Mouse (Mus musculus): ENCODE data around the gene Gucy2g. TPM values are rescaled to one million over a fixed set of nuclear protein-coding genes. Genes with fewer than 3 reads are reported as not detected.
A peak's percentile ranks its signal among the peaks of the same experiment; 100 is the strongest.

The Gucy2g gene
- total RNA-seq, 1 experiment = 0.09 TPM

DNA sequence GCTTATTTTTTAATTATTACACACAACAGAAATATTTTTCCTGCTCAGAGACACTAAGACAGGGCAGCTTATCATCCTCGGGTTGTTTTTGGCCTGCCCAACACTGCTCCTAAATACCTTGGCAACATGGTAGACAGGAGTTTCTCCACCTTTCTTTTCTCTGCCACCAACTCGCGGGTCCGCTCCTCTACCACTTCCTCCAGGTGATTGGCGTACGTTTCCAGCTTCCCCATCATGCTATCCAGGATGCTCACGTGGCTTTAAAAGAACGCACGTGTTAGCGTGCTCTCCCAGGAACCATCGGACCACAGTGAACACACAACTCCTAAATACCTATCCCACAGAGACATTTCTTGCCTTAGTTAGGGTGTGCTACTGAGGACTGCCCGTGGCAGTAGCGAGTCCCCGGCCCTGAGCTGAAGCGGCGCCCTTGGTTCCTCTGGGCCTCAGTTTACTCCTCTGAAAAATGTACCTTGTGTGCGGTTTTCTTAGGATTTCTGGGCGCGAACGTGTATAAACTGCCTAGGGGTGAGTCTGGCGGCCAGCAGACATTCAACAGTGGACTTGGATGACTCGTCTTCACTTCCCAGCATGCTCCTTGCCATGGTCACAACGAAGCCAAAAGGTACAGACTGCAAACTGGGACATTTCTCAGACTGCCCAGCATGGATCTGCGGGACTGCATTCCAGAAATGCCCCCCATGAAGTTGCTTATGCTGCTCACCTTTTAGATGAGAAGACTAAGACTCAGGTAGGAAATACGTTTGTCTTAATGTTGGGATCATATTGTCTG, 33.1 kb downstream of the Gucy2g start:
- in situ Hi-C loops (cut with MboI; ENCODE audit: low sequenced_read_pairs in 2 of 2, unreplicated experiment in 2 of 2) = loop anchor here in 1 of 2 experiments (10.0 kb wide), 1 partner anchor 143 kb away; no protein-coding TSS in a partner anchor
- no peak for DNase-seq (ENCODE audit: low read depth, low spot score)
- TF ChIP-seq ZNF384 (IDR thresholded peaks at IDR 0.05; ENCODE audit: low read depth, low read length) (no peak), MAFK (IDR thresholded peaks at IDR 0.05; ENCODE audit: insufficient read depth, low read depth, low read length) (no peak), CHD2 (IDR thresholded peaks at IDR 0.05; ENCODE audit: low read depth, low read length) (no peak), ZC3H11A (IDR thresholded peaks at IDR 0.05; ENCODE audit: borderline replicate concordance, low read depth, low read length) (no peak), HCFC1 (IDR thresholded peaks at IDR 0.05; ENCODE audit: borderline replicate concordance, insufficient read depth, low read length) (no peak)
- Histone ChIP-seq H3K9ac (ENCODE audit: insufficient read depth, low read depth, low read length, poor library complexity, severe bottlenecking) (0 out of 2 replicates have a peak overlapping the region, but pooled peaks have one; percentile 0), H3K9me3 (ENCODE audit: control insufficient read depth, insufficient read depth, low read depth, low read length) (no peaks in the 10 kb centered on the region), H3K27ac (ENCODE audit: insufficient read depth, low read depth, low read length, poor library complexity, severe bottlenecking) (no peak overlapping the region), H3K36me3 (ENCODE audit: control insufficient read depth, insufficient read depth, low read length, poor library complexity, severe bottlenecking) (no peaks in the 10 kb centered on the region), H3K4me1 (ENCODE audit: control insufficient read depth in 2 of 2, insufficient read depth in 2 of 2, low read length in 2 of 2, poor library complexity in 1 of 2) (peaks cover 0 to 3% of the 10 kb centered on the region in 2 experiments; a peak in 1 of 4 replicates), H3K4me3 (ENCODE audit: insufficient read depth in 1 of 2, low read depth in 1 of 2, low read length in 2 of 2, poor library complexity in 1 of 2, severe bottlenecking in 1 of 2) (peak overlapping the region; percentile 6 to 27; a peak in 2 of 4 replicates)

DNA sequence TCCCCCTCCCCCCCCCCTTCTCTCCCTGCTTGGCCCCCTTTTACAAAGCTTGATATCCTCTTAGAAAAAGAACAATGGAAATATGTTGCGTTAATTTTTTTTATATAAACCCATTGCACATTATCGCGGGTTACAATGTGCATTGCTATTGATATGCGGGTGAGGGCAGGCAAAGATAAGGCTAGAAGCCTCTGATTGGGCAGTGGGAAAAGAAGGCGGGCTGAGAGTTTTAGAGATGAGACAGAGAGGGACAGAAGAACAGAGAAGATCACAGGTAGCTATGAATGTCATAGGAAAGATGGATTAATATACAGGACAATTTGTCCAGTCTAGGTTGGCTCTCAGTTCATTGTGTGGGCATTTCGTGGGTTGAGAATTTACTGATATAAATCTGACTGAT, 33.8 kb downstream of the Gucy2g start:
- DNase-seq (ENCODE audit: low read depth, low spot score) = no peak
- in situ Hi-C loops (cut with MboI; ENCODE audit: low sequenced_read_pairs in 2 of 2, unreplicated experiment in 2 of 2) = loop anchor here in 1 of 2 experiments (10.0 kb wide), 1 partner anchor 142 kb away; no protein-coding TSS in a partner anchor
- Histone ChIP-seq H3K4me1 (ENCODE audit: control insufficient read depth in 2 of 2, insufficient read depth in 2 of 2, low read length in 2 of 2, poor library complexity in 1 of 2) (peaks cover 0 to 3% of the 10 kb centered on the region in 2 experiments; a peak in 1 of 4 replicates), H3K27ac (ENCODE audit: insufficient read depth, low read depth, low read length, poor library complexity, severe bottlenecking) (no peak overlapping the region), H3K4me3 (ENCODE audit: insufficient read depth in 1 of 2, low read depth in 1 of 2, low read length in 2 of 2, poor library complexity in 1 of 2, severe bottlenecking in 1 of 2) (no peak overlapping the region), H3K36me3 (ENCODE audit: control insufficient read depth, insufficient read depth, low read length, poor library complexity, severe bottlenecking) (no peaks in the 10 kb centered on the region), H3K9me3 (ENCODE audit: control insufficient read depth, insufficient read depth, low read depth, low read length) (no peaks in the 10 kb centered on the region), H3K9ac (ENCODE audit: insufficient read depth, low read depth, low read length, poor library complexity, severe bottlenecking) (no peak overlapping the region)
- TF ChIP-seq CHD2 (IDR thresholded peaks at IDR 0.05; ENCODE audit: low read depth, low read length) = no peak
- TF ChIP-seq MAFK (IDR thresholded peaks at IDR 0.05; ENCODE audit: insufficient read depth, low read depth, low read length) = no peak
- TF ChIP-seq ZC3H11A (IDR thresholded peaks at IDR 0.05; ENCODE audit: borderline replicate concordance, low read depth, low read length) = no peak
- TF ChIP-seq ZNF384 (IDR thresholded peaks at IDR 0.05; ENCODE audit: low read depth, low read length) = no peak
- no peak for TF ChIP-seq HCFC1 (IDR thresholded peaks at IDR 0.05; ENCODE audit: borderline replicate concordance, insufficient read depth, low read length)

DNA sequence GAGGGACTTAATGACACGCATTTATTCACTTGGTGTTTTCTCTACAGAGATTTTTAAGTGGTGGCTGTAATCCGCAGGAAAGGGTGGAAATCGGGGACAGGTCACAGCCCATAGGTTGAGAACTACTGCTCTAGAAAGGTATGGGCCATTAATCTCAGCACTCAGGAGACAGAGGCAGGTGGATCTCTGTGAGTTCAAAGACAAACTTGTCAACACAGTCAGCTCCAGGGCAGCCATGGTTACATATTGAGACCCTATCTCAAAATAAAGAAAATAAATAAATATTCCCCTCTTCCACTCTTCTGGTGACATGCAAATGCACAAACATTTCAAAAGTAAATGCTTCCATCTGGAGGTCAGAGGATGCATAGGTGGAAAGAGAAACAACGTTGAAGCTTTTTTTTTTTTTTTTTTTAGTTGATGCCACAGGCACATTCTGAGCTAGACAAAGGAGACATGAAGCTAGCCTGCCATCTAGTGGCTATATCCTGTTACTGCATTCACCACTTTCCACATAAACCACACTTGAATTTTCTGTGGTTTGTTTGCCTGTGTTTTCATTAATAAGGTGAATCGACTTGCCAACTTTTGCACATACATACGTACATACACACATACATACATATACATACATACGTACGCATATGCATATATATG, 34.4 kb downstream of the Gucy2g start:
- TF ChIP-seq MAFK (IDR thresholded peaks at IDR 0.05; ENCODE audit: insufficient read depth, low read depth, low read length) (0 out of 2 replicates have a peak, but pooled peaks have one; percentile 12), ZNF384 (IDR thresholded peaks at IDR 0.05; ENCODE audit: low read depth, low read length) (peak; percentile 99), CHD2 (IDR thresholded peaks at IDR 0.05; ENCODE audit: low read depth, low read length) (no peak), HCFC1 (IDR thresholded peaks at IDR 0.05; ENCODE audit: borderline replicate concordance, insufficient read depth, low read length) (no peak), ZC3H11A (IDR thresholded peaks at IDR 0.05; ENCODE audit: borderline replicate concordance, low read depth, low read length) (peak; percentile 94; the same call in 1 of the 2 replicates)
- Histone ChIP-seq H3K4me1 (ENCODE audit: control insufficient read depth in 2 of 2, insufficient read depth in 2 of 2, low read length in 2 of 2, poor library complexity in 1 of 2) (peaks cover 0 to 3% of the 10 kb centered on the region in 2 experiments; a peak in 1 of 4 replicates), H3K27ac (ENCODE audit: insufficient read depth, low read depth, low read length, poor library complexity, severe bottlenecking) (no peak overlapping the region), H3K36me3 (ENCODE audit: control insufficient read depth, insufficient read depth, low read length, poor library complexity, severe bottlenecking) (no peaks in the 10 kb centered on the region), H3K9ac (ENCODE audit: insufficient read depth, low read depth, low read length, poor library complexity, severe bottlenecking) (no peak overlapping the region), H3K4me3 (ENCODE audit: insufficient read depth in 1 of 2, low read depth in 1 of 2, low read length in 2 of 2, poor library complexity in 1 of 2, severe bottlenecking in 1 of 2) (no peak overlapping the region), H3K9me3 (ENCODE audit: control insufficient read depth, insufficient read depth, low read depth, low read length) (no peaks in the 10 kb centered on the region)
- in situ Hi-C loops (cut with MboI; ENCODE audit: low sequenced_read_pairs in 2 of 2, unreplicated experiment in 2 of 2) = loop anchor here in 1 of 2 experiments (10.0 kb wide), 1 partner anchor 142 kb away; no protein-coding TSS in a partner anchor
- peak; percentile 45 for DNase-seq (ENCODE audit: low read depth, low spot score)

DNA sequence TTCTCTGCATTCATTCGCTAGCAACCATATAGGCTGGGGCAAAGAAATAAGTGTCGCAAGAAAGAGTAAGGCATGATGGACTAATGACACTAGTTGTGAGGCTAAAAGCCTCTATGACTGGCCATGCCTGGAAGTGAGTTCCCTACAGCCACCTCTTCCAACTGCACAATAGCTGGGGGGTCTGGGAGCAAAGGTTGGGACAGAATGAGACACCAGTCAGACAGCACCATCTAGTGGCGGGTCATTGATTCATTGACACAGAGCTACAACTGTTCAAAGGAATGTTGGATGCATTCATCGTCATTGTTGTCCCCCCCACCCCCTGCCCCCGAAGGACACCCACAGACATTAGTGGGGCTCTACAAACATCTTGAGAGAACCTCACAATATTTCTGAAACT, 42.7 kb downstream of the Gucy2g start:
- H3K4me1 ChIP-seq (ENCODE audit: control insufficient read depth in 2 of 2, insufficient read depth in 2 of 2, low read length in 2 of 2, poor library complexity in 1 of 2) = peaks cover 0 to 2% of the 10 kb centered on the region in 2 experiments; a peak in 1 of 4 replicates
- TF ChIP-seq ZNF384 (IDR thresholded peaks at IDR 0.05; ENCODE audit: low read depth, low read length) (no peak), ZC3H11A (IDR thresholded peaks at IDR 0.05; ENCODE audit: borderline replicate concordance, low read depth, low read length) (peak; percentile 93; the same call in 1 of the 2 replicates)
- H3K36me3 ChIP-seq (ENCODE audit: control insufficient read depth, insufficient read depth, low read length, poor library complexity, severe bottlenecking) = no peaks in the 10 kb centered on the region
- H3K9me3 ChIP-seq (ENCODE audit: control insufficient read depth, insufficient read depth, low read depth, low read length) = no peaks in the 10 kb centered on the region
- no peak overlapping the region for H3K9ac ChIP-seq (ENCODE audit: insufficient read depth, low read depth, low read length, poor library complexity, severe bottlenecking)
- peak; percentile 63 for DNase-seq (ENCODE audit: low read depth, low spot score)
- H3K4me3 ChIP-seq (ENCODE audit: insufficient read depth in 1 of 2, low read depth in 1 of 2, low read length in 2 of 2, poor library complexity in 1 of 2, severe bottlenecking in 1 of 2) = no peak overlapping the region
- in situ Hi-C loops (cut with MboI; ENCODE audit: low sequenced_read_pairs in 2 of 2, unreplicated experiment in 2 of 2) = loop anchor here in 1 of 2 experiments (10.0 kb wide), 1 partner anchor 134 kb away; no protein-coding TSS in a partner anchor
- no peak overlapping the region for H3K27ac ChIP-seq (ENCODE audit: insufficient read depth, low read depth, low read length, poor library complexity, severe bottlenecking)
